In genomic region chr5:22549366-22550032, GRCm38 (mm10) we compare ENCODE assay signal across 8 mouse cellular contexts. TPM values are rescaled to one million over a fixed set of nuclear protein-coding genes. Genes with fewer than 3 reads are reported as not detected.
DNase-seq lines count a peak whose midpoint lies in the region; ATAC-seq and TF ChIP-seq lines count a peak whose summit lies in the region.

No protein-coding gene starts in this region.

- no peak for DNase-seq in heart, postnatal 25 days (ENCODE audit: low spot score)
- peak; percentile 6 for DNase-seq in G1E (ENCODE audit: low spot score)
- DNase-seq in liver, embryonic 14.5 days (ENCODE audit: low read depth in 3 of 3, low spot score in 3 of 3), result no peak
- DNase-seq in thymus, postnatal 14 days, result no peak
- no peak for DNase-seq in left cerebral cortex, adult 8-10 months (ENCODE audit: low spot score in 2 of 2)
- DNase-seq in adrenal gland, adult (ENCODE audit: inconsistent age in 2 of 2, low spot score in 1 of 2), result no peak

- peak overlapping the region; percentile 69 for H3K4me2 ChIP-seq in heart, embryonic 12.5 days
- peak overlapping the region; percentile 86 for H3K4me2 ChIP-seq in forebrain, embryonic 15.5 days (replicated peaks)
- H3K4me2 ChIP-seq in liver, embryonic 14.5 days (ENCODE audit: low read depth), result peak overlapping the region; percentile 83

- ATAC-seq in heart, embryonic 12.5 days (ENCODE audit: insufficient number of reproducible peaks, low FRiP score), result no peak; the same call in 1 of the 2 replicates
- ATAC-seq in G1E (ENCODE audit: extremely low read depth, insufficient number of reproducible peaks, low FRiP score, poor library complexity, severe bottlenecking), result peak; percentile 51
- ATAC-seq in forebrain, embryonic 15.5 days (replicated peaks), result no peak
- ATAC-seq in liver, embryonic 14.5 days (ENCODE audit: insufficient read depth), result peak; percentile 19

- no peak for TF ChIP-seq CTCF in G1E (IDR thresholded peaks at IDR 0.05; ENCODE audit: low read depth, low read length)
- TF ChIP-seq CTCF in liver, embryonic 14.5 days (IDR thresholded peaks at IDR 0.05; ENCODE audit: low read depth), result no peak

- intact Hi-C loops in heart, postnatal 25 days (cut with DNase I), result loop anchor here (10.0 kb wide), 1 partner anchor 675 kb away; no protein-coding TSS in a partner anchor

- no peaks in the 10 kb centered on the region for H3K27me3 ChIP-seq in heart, embryonic 12.5 days (replicated peaks)
- no peaks in the 10 kb centered on the region for H3K27me3 ChIP-seq in G1E (ENCODE audit: insufficient read depth, low read length)
- no peaks in the 10 kb centered on the region for H3K27me3 ChIP-seq in forebrain, embryonic 15.5 days
- no peaks in the 10 kb centered on the region for H3K27me3 ChIP-seq in liver, embryonic 14.5 days (ENCODE audit: control insufficient read depth, insufficient read depth, low read length)

- H3K27ac ChIP-seq in heart, embryonic 12.5 days (ENCODE audit: poor library complexity, severe bottlenecking), result peak overlapping the region; percentile 84
- H3K27ac ChIP-seq in forebrain, embryonic 15.5 days (replicated peaks), result peak overlapping the region; percentile 80
- peak overlapping the region; percentile 89 for H3K27ac ChIP-seq in liver, embryonic 14.5 days

- H3K9ac ChIP-seq in heart, embryonic 12.5 days, result peak overlapping the region; percentile 84
- H3K9ac ChIP-seq in forebrain, embryonic 15.5 days (replicated peaks), result peak overlapping the region; percentile 79
- peak overlapping the region; percentile 93 for H3K9ac ChIP-seq in liver, embryonic 14.5 days (replicated peaks)

- H3K4me3 ChIP-seq in heart, embryonic 12.5 days, result peak overlapping the region; percentile 69
- peak overlapping the region; percentile 77 for H3K4me3 ChIP-seq in G1E (ENCODE audit: low read depth, low read length)
- peak overlapping the region; percentile 83 for H3K4me3 ChIP-seq in forebrain, embryonic 15.5 days
- peak overlapping the region; percentile 92 to 97 for H3K4me3 ChIP-seq in liver, embryonic 14.5 days (ENCODE audit: insufficient read depth in 1 of 2, low read depth in 2 of 2, low read length in 2 of 2)

- WGBS in heart, embryonic 12.5 days, result 13% methylated on average over 11 of the region's 11 CpGs
- 8% methylated on average over 11 of the region's 11 CpGs for WGBS in forebrain, embryonic 15.5 days
- 2% methylated on average over 11 of the region's 11 CpGs for WGBS in liver, embryonic 14.5 days (ENCODE audit: insufficient replicate concordance)

- H3K9me3 ChIP-seq in heart, embryonic 12.5 days (replicated peaks), result 0 out of 2 replicates have a peak, but pooled peaks cover 9% of the 10 kb centered on the region
- H3K9me3 ChIP-seq in G1E (replicated peaks), result peaks cover 17% of the 10 kb centered on the region
- no peaks in the 10 kb centered on the region for H3K9me3 ChIP-seq in forebrain, embryonic 15.5 days
- H3K9me3 ChIP-seq in liver, embryonic 14.5 days (ENCODE audit: control insufficient read depth, low read length), result peaks cover 4% of the 10 kb centered on the region; the same call in 1 of the 2 replicates

- TF ChIP-seq EP300 in liver, embryonic 14.5 days (IDR thresholded peaks at IDR 0.05; ENCODE audit: low read depth), result no peak

- H3K4me1 ChIP-seq in heart, embryonic 12.5 days (replicated peaks), result peaks cover 6% of the 10 kb centered on the region
- peaks cover 37% of the 10 kb centered on the region for H3K4me1 ChIP-seq in G1E (ENCODE audit: insufficient read depth, low read depth, low read length)
- H3K4me1 ChIP-seq in forebrain, embryonic 15.5 days, result peaks cover 17% of the 10 kb centered on the region
- peaks cover 36 to 38% of the 10 kb centered on the region in 2 experiments for H3K4me1 ChIP-seq in liver, embryonic 14.5 days (replicated peaks; ENCODE audit: control insufficient read depth in 2 of 2, insufficient read depth in 2 of 2, low read length in 1 of 2)

- peaks cover 25% of the 10 kb centered on the region for H3K36me3 ChIP-seq in heart, embryonic 12.5 days
- peaks cover 47% of the 10 kb centered on the region for H3K36me3 ChIP-seq in G1E (replicated peaks)
- peaks cover 18% of the 10 kb centered on the region for H3K36me3 ChIP-seq in forebrain, embryonic 15.5 days
- H3K36me3 ChIP-seq in liver, embryonic 14.5 days (replicated peaks; ENCODE audit: control insufficient read depth, insufficient read depth, low read depth), result peaks cover 23% of the 10 kb centered on the region

RNA-seq across cellular contexts. Expression of gene Orc5, which starts 0.7 kb away (rescaled TPM):
- 34.4 and 35.3 TPM in 2 replicates for polyA plus RNA-seq in heart, embryonic 12.5 days (2016; fragmentation: Nextera tagmentation; extraction: Ambion mirVana)
- 1 to 10 TPM; 7.5 to 7.7 TPM for total RNA-seq in heart, postnatal 25 days (2021)
- 125 and 142 TPM in 2 replicates for total RNA-seq in G1E (2014; fragmentation: Nextera tagmentation)
- 73.8 and 78.9 TPM in 2 replicates for total RNA-seq in G1E (2017)
- polyA plus RNA-seq in G1E (2012), result 4.1 TPM in 2 replicates
- 39.7 and 40.4 TPM in 2 replicates for polyA plus RNA-seq in forebrain, embryonic 15.5 days (2015; fragmentation: Nextera tagmentation; extraction: Ambion mirVana)
- 9.6 and 12.8 TPM in 2 replicates for polyA plus RNA-seq in liver, embryonic 14.5 days (2012; rRNA removed)
- 55.8 and 63.0 TPM in 2 replicates for polyA plus RNA-seq in liver, embryonic 14.5 days (2014; fragmentation: Nextera tagmentation; extraction: Ambion mirVana)
- total RNA-seq in left cerebral cortex, adult 8-10 months (2022), result 10 to 100 TPM; 21.4 to 23.6 (median 21.7) TPM

Comparison
In these comparisons a context has a peak if more than half of its experiments do, and no peak if none do; other contexts are left out.
1. ATAC-seq: peak in G1E (single experiment) and liver, embryonic 14.5 days (single experiment); none in heart, embryonic 12.5 days (single experiment) and forebrain, embryonic 15.5 days (single experiment).
2. Peak in every context shown above with its lines, with median percentiles within 50 percentile points of each other: H3K27ac ChIP-seq, H3K4me2 ChIP-seq, H3K4me3 ChIP-seq and H3K9ac ChIP-seq.